Mouse (Mus musculus) stomach, postnatal 0 days (tissue): ENCODE measurements around the gene Zfp575.

Experiments
- CTCF ChIP-seq: IDR thresholded peaks from 2 replicates; pipeline ENCODE4 v1.5.1; 2016; ENCODE audit warnings: antibody characterized with exemption, low read depth, mild to moderate bottlenecking, moderate library complexity
- EP300 ChIP-seq: optimal IDR thresholded peaks from 2 replicates; pipeline ENCODE3; 2016; ENCODE audit warnings: antibody characterized with exemption

GRCm38 (mm10) chr7:24588336-24588735 is 895 bp upstream of the Zfp575 start:
- TF ChIP-seq CTCF, result no peak
- TF ChIP-seq EP300, result no peak
